Mouse (Mus musculus) hindbrain, embryonic 10.5 days (tissue): ENCODE results near the gene Myl10. TPM values are rescaled to one million over a fixed set of nuclear protein-coding genes. Genes with fewer than 3 reads are reported as not detected.

Source experiments
- DNase-seq: peaks from one replicate; pipeline ENCODE4 v3.0.0-alpha.2; 2017; ENCODE audit warnings: low spot score
- H3K27ac ChIP-seq: fragments of 300-500 bp; sonication (generic); 2 replicates; pipeline ENCODE4 v1.5.1; 2016; ENCODE audit warnings: mild to moderate bottlenecking, moderate library complexity
- H3K27me3 ChIP-seq: fragments of 300-500 bp; sonication (generic); 2 replicates; pipeline ENCODE4 v1.6.1; 2016; ENCODE audit warnings: mild to moderate bottlenecking; ENCODE audit not compliant: poor library complexity, insufficient read depth, severe bottlenecking
- H3K36me3 ChIP-seq: fragments of 300-500 bp; sonication (generic); 2 replicates; pipeline ENCODE4 v1.6.1; 2016; ENCODE audit warnings: mild to moderate bottlenecking, moderate library complexity
- H3K4me1 ChIP-seq: fragments of 300-500 bp; sonication (generic); replicated peaks from 2 replicates; pipeline ENCODE4 v1.6.1; 2016; ENCODE audit warnings: mild to moderate bottlenecking
- H3K4me3 ChIP-seq: fragments of 300-500 bp; sonication (generic); 2 replicates; pipeline ENCODE4 v1.5.1; 2016; ENCODE audit warnings: mild to moderate bottlenecking, moderate library complexity
- H3K9me3 ChIP-seq: fragments of 300-500 bp; sonication (generic); 2 replicates; pipeline ENCODE4 v1.6.1; 2016; ENCODE audit warnings: mild to moderate bottlenecking, moderate library complexity
- WGBS: fragments of 180-500 bp; shearing (Covaris S2); methylation state at CpG from one replicate; pipeline ENCODE4 v1.1.7; 2016; 5-methylcytosine and 5-hydroxymethylcytosine counted together
- polyA plus RNA-seq: library from polyadenylated mRNA; unstranded; fragments of >200 nt; fragmentation: Nextera tagmentation; extraction: Ambion mirVana; gene quantifications from 2 replicates; pipeline ENCODE4 v1.2.1, GENCODE M21; 2016

Myl10 gene
- polyA plus RNA-seq, 1 experiment from 2014 or later: not detected

DNA sequence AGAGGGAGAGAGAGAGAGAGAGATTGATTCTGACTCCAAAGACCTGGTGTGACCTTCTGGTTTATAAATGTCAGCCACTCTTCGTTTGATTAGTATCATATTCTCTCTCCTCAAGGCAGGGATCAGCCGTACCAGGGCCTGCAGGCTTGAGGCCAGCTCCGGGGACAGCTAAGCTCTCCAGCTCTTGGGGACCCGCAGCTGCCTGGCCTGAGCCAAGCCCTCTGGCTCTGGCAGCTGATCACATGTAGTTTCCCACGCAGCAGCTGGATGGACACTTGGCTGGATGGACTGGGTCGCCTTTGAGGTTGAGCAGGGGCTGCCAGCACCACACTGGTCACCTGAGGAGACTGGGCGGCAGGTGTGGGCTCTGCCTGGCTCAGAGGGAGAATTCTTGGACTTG lies 5.4 kb upstream of the Myl10 start:
- WGBS: 71% methylated on average over 7 of the region's 7 CpGs

GRCm38 (mm10) chr5:136688841-136689240 lies 4.1 kb upstream of the Myl10 start:
- Histone ChIP-seq H3K36me3 (no peaks in the 10 kb centered on the region), H3K4me1 (no peaks in the 10 kb centered on the region), H3K4me3 (no peak overlapping the region), H3K9me3 (0 out of 2 replicates have a peak, but pooled peaks cover 3% of the 10 kb centered on the region), H3K27me3 (no peaks in the 10 kb centered on the region), H3K27ac (no peak overlapping the region)
- no peak for DNase-seq
- WGBS: 83% methylated on average over 6 of the region's 6 CpGs

More for the DNA sequence above, 5.4 kb upstream of the Myl10 start:
- H3K27ac ChIP-seq: no peak overlapping the region
- no peaks in the 10 kb centered on the region for H3K36me3 ChIP-seq
- no peaks in the 10 kb centered on the region for H3K27me3 ChIP-seq
- H3K9me3 ChIP-seq: 0 out of 2 replicates have a peak, but pooled peaks cover 3% of the 10 kb centered on the region
- no peaks in the 10 kb centered on the region for H3K4me1 ChIP-seq
- DNase-seq: no peak
- no peak overlapping the region for H3K4me3 ChIP-seq

GRCm38 (mm10) chr5:136691170-136691569 lies 1.8 kb upstream of the Myl10 start:
- no peaks in the 10 kb centered on the region; the same call in 1 of the 2 replicates for H3K27me3 ChIP-seq
- no peaks in the 10 kb centered on the region for H3K36me3 ChIP-seq
- no peak overlapping the region for H3K27ac ChIP-seq
- H3K4me3 ChIP-seq: no peak overlapping the region
- no peak for DNase-seq
- 78% methylated on average over 3 of the region's 3 CpGs for WGBS
- H3K9me3 ChIP-seq: 0 out of 2 replicates have a peak, but pooled peaks cover 3% of the 10 kb centered on the region
- H3K4me1 ChIP-seq: no peaks in the 10 kb centered on the region

DNA sequence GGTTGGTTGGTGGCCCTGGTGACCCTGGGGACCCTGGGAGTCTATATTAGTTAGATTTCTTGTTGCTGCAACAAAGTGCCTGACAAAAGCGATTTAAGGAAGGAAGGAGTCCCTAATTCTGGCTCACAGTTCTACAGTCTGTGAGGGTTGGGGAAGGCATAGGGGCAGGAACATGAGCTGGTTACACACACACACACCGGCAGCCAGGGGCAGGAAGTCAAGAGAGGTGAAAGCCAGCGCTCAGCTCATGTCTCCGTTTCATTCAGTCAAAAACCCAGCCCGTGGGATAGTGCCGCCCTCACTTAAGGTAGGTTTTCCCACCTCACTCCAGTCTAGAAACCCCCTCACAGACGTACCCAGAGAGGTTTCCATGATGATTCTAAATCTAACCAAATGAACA lies 472 bp downstream of the Myl10 start:
- H3K4me3 ChIP-seq: no peak overlapping the region
- H3K27ac ChIP-seq: no peak overlapping the region
- WGBS: 81% methylated on average over 7 of the region's 7 CpGs
- no peaks in the 10 kb centered on the region for H3K9me3 ChIP-seq
- H3K4me1 ChIP-seq: 0 out of 2 replicates have a peak, but pooled peaks cover 2% of the 10 kb centered on the region
- H3K27me3 ChIP-seq: no peaks in the 10 kb centered on the region; the same call in 1 of the 2 replicates
- no peaks in the 10 kb centered on the region for H3K36me3 ChIP-seq
- DNase-seq: no peak

DNA sequence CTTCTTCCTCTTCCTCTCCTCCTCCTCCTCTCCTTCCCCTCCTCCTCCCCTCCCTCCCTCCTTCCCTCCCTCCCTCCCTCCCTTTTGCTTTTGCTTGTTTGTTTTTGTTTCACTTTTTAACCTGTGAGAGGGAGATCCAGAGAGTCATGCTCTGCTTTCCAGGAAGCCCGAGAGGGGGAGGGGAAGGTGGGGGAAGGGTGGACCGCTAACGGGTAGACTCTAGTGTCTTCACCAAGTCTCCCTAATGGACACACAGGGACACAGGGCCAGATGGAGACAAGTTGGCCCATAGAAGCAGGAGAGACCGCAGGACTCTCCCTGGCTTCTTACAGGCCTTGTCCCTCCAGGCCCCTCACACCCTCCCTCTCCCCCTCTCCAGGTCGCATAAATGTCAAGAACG lies 2.0 kb downstream of the Myl10 start:
- no peak overlapping the region for H3K27ac ChIP-seq
- H3K36me3 ChIP-seq: no peaks in the 10 kb centered on the region
- 0 out of 2 replicates have a peak, but pooled peaks cover 1% of the 10 kb centered on the region for H3K9me3 ChIP-seq
- 0 out of 2 replicates have a peak, but pooled peaks cover 2% of the 10 kb centered on the region for H3K4me1 ChIP-seq
- DNase-seq: no peak
- no peak overlapping the region for H3K4me3 ChIP-seq
- H3K27me3 ChIP-seq: no peaks in the 10 kb centered on the region; the same call in 1 of the 2 replicates
- 69% methylated on average over 6 of the region's 6 CpGs for WGBS

DNA sequence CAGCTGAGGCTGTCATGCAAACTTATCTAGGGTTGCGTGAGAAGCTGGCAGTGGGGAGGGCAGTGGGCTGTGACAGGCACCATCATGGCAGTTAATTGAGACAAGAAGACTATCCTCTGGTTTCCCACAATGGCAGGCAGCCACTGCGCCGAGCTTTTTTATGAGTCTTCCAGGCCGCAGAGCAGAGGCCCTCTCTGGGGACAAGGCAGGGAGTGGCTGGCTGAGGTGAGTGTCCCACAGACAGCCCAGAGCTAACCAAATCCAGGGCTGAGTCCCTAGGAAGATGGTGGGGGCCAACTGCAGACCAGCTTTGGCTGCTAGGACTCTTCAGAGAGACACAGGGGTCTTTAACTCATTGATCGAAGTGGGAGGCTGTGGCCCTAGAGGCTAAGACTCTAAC lies 3.6 kb downstream of the Myl10 start:
- DNase-seq: no peak
- Histone ChIP-seq H3K9me3 (0 out of 2 replicates have a peak, but pooled peaks cover 4% of the 10 kb centered on the region), H3K4me1 (0 out of 2 replicates have a peak, but pooled peaks cover 2% of the 10 kb centered on the region), H3K27me3 (no peaks in the 10 kb centered on the region; the same call in 1 of the 2 replicates), H3K27ac (no peak overlapping the region), H3K36me3 (no peaks in the 10 kb centered on the region), H3K4me3 (no peak overlapping the region)
- 85% methylated on average over 5 of the region's 5 CpGs for WGBS

DNA sequence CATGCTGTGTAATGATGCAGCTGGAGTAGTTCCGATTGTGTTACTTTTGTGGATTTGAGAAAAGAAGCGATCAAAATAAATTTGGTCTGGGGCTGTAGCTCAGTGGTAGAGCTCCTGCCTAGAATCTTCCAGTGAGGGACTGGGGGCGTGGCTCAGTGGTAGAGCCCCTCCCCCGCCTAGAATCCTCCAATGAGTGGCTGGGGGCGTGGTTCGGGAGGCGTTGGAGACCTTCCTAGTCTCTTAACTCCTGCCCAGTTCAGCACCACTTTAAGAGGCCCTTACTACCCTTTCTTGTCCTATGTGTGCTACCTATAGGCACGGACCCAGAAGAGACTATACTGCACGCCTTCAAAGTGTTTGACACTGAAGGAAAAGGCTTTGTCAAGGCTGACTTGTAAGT lies 4.7 kb downstream of the Myl10 start:
- 0 out of 2 replicates have a peak, but pooled peaks cover 5% of the 10 kb centered on the region for H3K4me1 ChIP-seq
- H3K4me3 ChIP-seq: no peak overlapping the region
- no peaks in the 10 kb centered on the region; the same call in 1 of the 2 replicates for H3K27me3 ChIP-seq
- H3K27ac ChIP-seq: no peak overlapping the region
- 81% methylated on average over 9 of the region's 9 CpGs for WGBS
- 0 out of 2 replicates have a peak, but pooled peaks cover 4% of the 10 kb centered on the region for H3K9me3 ChIP-seq
- no peaks in the 10 kb centered on the region for H3K36me3 ChIP-seq
- no peak for DNase-seq

DNA sequence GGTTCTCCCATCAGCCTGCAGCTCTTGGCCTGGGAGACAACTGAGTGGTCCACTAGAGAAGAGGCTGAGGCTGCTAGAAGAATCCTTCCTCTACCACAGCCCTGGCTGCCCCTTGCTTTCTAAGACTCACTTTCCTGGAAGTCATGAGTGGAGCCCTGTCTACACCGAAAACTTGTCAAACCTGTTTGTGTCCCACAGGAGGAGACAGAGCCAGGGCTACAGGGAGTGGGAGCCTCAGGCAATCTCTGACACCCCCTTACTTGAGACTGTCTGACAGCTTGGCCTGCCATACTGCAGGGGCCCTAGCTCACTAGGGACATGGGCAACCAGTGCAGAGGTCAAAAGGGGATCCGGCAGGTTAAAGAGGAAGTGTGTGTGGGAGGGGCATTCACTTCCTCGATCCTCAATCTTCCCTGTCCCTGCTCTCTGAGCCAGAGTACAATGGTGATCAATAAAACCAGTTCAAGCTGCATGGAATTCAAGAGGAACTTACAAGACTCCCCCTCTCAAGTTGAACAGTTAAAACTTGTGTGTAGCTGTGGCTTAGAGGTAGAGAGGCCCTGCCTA lies 9.3 kb downstream of the Myl10 start:
- no peak for DNase-seq
- H3K4me1 ChIP-seq: 0 out of 2 replicates have a peak, but pooled peaks cover 3% of the 10 kb centered on the region
- 79% methylated on average over 3 of the region's 3 CpGs for WGBS
- H3K27ac ChIP-seq: no peak overlapping the region
- H3K27me3 ChIP-seq: no peaks in the 10 kb centered on the region
- peaks cover 11% of the 10 kb centered on the region; the same call in 1 of the 2 replicates for H3K9me3 ChIP-seq
- no peaks in the 10 kb centered on the region for H3K36me3 ChIP-seq
- H3K4me3 ChIP-seq: no peak overlapping the region

GRCm38 (mm10) chr5:136703751-136704150 lies 10.8 kb downstream of the Myl10 start:
- H3K4me1 ChIP-seq: peaks cover 3% of the 10 kb centered on the region; the same call in 1 of the 2 replicates
- peaks cover 11% of the 10 kb centered on the region; the same call in 1 of the 2 replicates for H3K9me3 ChIP-seq
- 45% methylated on average over 3 of the region's 3 CpGs for WGBS
- H3K27me3 ChIP-seq: no peaks in the 10 kb centered on the region
- H3K27ac ChIP-seq: no peak overlapping the region
- DNase-seq: peak; percentile 53
- H3K36me3 ChIP-seq: no peaks in the 10 kb centered on the region
- H3K4me3 ChIP-seq: no peak overlapping the region

GRCm38 (mm10) chr5:136704151-136704550 lies 11.2 kb downstream of the Myl10 start:
- WGBS: 85% methylated on average over 8 of the region's 8 CpGs
- Histone ChIP-seq H3K36me3 (no peaks in the 10 kb centered on the region), H3K4me1 (peaks cover 3% of the 10 kb centered on the region; the same call in 1 of the 2 replicates), H3K4me3 (no peak overlapping the region), H3K27me3 (no peaks in the 10 kb centered on the region), H3K27ac (no peak overlapping the region), H3K9me3 (peaks cover 11% of the 10 kb centered on the region; the same call in 1 of the 2 replicates)
- no peak for DNase-seq

DNA sequence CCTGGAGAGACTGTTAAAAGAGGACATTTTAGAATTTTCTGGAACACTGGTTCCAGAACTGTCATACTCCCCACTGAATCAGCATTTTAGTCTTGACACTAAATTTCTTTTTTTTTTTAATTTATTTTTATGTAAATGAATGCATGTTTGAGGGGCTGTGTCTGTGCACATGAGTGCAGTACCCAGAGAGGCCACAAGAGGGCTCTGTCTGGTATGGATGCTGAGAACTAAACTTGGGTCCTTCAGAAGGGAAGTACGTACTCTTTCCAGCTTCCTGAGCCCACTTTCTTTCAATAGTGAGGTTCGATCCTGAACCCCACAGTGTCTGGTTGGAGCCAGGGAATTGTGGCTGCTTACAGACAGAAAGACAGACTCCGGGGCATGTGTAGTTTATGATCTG lies 12.6 kb downstream of the Myl10 start:
- Histone ChIP-seq H3K4me3 (no peak overlapping the region), H3K36me3 (no peaks in the 10 kb centered on the region), H3K9me3 (peaks cover 7% of the 10 kb centered on the region; the same call in 1 of the 2 replicates), H3K4me1 (peaks cover 3% of the 10 kb centered on the region; the same call in 1 of the 2 replicates), H3K27ac (no peak overlapping the region), H3K27me3 (no peaks in the 10 kb centered on the region)
- DNase-seq: no peak
- 96% methylated on average over 3 of the region's 3 CpGs for WGBS

DNA sequence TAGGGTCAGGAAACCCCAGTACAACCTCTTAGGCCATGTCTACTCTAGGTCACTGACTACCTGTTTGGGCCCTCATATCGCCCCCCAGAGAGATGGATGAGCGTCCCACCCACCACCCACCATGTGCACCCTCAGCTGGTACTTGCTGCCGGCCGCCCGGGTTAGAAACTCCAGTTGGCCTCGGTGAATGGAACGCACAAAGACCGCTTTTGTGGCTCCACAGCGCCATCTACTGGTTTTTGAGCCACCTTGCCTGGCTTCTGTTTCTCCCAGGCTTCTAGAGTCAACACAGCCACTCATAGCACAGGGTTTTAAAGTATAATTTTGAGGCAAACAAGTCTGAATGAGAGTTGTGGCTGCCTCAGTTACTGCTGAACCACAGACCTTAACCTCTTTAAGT lies 13.9 kb downstream of the Myl10 start:
- Histone ChIP-seq H3K9me3 (peaks cover 7% of the 10 kb centered on the region; the same call in 1 of the 2 replicates), H3K27me3 (no peaks in the 10 kb centered on the region), H3K4me1 (peaks cover 7% of the 10 kb centered on the region; the same call in 1 of the 2 replicates), H3K4me3 (no peak overlapping the region), H3K27ac (no peak overlapping the region), H3K36me3 (no peaks in the 10 kb centered on the region)
- peak; percentile 79 for DNase-seq
- WGBS: 2% methylated on average over 9 of the region's 9 CpGs

- Histone ChIP-seq H3K27me3 (no peaks in the 10 kb centered on the region), H3K36me3 (no peaks in the 10 kb centered on the region), H3K4me1 (peaks cover 4% of the 10 kb centered on the region; the same call in 1 of the 2 replicates), H3K4me3 (no peak overlapping the region), H3K9me3 (peaks cover 7% of the 10 kb centered on the region; the same call in 1 of the 2 replicates), H3K27ac (no peak overlapping the region)
- 83% methylated on average over 12 of the region's 12 CpGs for WGBS
- DNase-seq: no peak
Measured at GRCm38 (mm10) chr5:136708116-136708515, 15.2 kb downstream of the Myl10 start.
